Mouse (Mus musculus): ENCODE data around the gene D330045A20Rik.

DNA sequence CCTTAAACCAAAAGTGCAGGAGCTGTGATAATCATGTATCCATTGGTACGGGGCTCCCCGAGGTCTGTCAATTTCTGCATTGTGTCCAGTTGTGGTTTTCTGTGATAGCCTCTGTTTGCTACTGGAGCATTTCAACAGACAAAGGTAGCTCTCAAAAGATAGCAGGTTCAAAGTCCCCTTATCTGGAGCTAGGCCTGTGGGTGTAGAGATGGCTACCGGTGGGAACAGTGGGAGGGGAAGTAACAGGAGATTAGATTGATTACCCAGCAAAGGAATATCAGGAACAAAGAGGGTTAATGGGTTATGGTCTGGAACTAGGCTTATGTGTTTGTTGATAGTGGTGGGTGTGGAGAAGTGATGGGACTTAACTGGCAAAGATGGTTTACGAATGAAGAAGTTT is 46.8 kb downstream of the D330045A20Rik start:
- no peak for TF ChIP-seq CTCF (IDR thresholded peaks at IDR 0.05; ENCODE audit: low read depth, low read length)
- no peak for TF ChIP-seq POLR2A (IDR thresholded peaks at IDR 0.05; ENCODE audit: extremely low read depth, insufficient read depth, low read length)

Data from liver, adult 2 months (tissue).